Mouse (Mus musculus) brain, embryonic 18.5 days (tissue): ENCODE measurements at regions not wholly inside any gene's neighbourhood (a gene's known extent, or its start where the extent isn't known, plus 50 kb on each side); places are given as distances from the start of the nearest gene placed in this dataset.
A peak's percentile ranks its signal among the peaks of the same experiment; 100 is the strongest.
"Not testable (repeated sequence)": the region's sequence is repeated elsewhere in the genome, so short reads cannot be mapped to it uniquely, and the experiment has no call there.

Experiments used
- DNase-seq: peaks from one replicate; pipeline ENCODE4 v3.0.0-alpha.2; 2012; ENCODE audit warnings: low read depth, low spot score

DNA sequence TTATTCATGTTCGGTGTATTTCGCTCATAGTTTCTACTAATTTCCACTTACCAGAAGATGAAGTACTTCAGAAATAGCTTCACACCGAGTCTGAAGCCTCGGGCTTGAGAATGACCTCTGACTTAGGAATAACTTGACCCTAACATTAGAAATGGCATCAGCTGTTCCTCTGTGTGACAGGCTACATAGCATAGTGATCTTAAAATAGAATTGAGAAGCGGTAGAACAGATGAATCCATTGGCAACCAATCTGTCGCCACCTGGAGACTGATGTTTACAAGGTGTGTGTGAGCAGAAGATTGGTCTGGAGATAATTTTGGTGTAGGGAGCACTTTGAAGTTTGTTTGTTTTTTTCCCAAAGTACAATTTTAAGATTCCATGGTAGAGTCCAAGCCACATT, 60.9 kb upstream of the Ahi1 start:
- no peak for DNase-seq

DNA sequence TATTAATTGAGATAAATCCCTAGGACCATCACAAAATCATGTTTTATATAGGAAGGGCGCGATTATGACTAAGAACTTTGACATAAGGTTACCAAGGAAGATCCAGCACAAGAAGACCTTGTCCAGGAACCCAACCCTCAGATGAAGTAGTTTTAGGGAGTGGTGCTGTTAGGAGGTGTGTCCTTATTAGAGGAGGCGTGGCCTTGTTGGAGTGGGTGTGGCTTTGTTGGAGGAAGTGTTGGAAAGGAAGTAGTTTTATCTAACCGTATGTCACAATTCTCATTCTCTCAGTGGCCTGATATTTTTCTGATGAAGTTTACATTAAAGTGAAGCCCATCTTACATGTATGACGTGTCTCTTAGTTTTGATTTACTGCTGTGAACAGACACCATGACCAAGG, 68.7 kb upstream of the Ahi1 start:
- DNase-seq: no peak

DNA sequence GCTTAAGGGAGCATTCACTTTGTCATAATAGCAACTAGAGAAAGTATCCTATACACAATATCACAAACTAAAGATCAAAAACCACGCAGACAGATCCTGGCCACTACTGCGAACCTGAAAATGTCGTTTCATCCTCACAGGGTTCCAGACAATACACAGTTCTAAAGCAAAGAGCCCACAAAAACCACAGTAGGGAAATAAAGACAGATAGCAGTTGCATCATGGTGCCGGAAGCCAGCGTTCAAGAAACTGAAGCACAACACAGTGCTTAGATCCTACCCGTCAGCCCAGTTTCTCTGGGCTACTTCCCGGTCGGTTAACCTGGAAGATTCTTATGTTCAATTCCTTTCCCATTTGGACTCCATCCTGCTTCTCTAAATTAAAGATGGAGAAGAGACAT, 69.7 kb upstream of the Ahi1 start:
- no peak for DNase-seq

DNA sequence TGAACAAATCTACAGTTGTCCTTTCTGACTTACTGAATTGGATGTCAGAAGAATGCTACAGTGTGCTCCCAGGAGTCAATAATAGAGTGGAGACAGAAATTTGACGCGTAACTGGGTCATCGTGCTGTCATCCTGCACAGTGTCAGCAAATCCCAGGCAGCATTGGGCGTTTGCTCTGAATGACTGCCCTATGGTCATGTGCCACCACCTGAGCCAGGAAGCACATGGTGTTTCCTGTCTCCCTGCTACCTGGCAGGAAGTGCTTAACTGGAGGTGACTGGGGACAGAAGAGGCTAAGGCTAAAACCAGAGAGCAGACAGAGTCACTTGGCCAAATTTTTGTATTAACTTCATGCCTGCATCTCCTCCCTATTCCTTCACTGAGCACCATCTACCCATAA, 72.1 kb upstream of the Ahi1 start:
- no peak for DNase-seq

DNA sequence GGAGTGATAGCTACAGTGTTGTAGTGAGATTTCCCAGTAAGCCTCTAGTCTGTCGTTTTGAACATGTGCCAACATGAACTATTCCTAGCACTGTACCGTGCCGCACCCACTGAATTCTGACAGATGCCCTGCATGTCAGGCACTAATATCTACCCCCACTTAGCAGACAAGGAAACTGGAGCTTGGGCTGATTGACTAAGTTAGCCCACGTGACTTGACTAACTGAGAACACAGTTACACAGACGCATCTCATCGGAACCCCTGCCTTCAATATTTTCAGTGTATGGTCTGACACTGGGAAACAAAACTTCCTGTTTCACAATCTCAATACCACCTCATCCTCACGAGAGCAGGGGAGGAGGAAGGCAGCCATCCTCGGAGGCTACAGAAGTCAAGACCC, 72.9 kb upstream of the Ahi1 start:
- no peak for DNase-seq

DNA sequence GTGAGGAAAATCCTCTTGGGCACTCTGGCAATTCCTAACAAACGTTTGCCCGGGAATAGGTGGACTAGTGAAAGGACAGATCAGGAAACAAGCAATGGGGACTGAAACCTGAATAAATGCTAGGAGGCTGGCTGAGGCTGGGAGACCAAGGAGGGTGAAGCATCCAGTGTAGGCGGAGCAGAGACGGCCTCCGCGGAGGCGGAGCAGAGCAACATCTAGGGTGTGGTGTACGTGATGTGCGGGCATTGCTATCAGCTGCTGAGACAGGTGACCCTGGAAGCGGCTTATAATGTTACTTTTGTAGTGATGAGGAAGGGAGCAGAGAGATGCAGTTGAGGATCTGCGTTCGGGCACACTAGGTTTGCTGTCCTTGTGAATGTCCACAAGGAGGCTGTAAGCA, 85.3 kb upstream of the Ahi1 start:
- DNase-seq: no peak

DNA sequence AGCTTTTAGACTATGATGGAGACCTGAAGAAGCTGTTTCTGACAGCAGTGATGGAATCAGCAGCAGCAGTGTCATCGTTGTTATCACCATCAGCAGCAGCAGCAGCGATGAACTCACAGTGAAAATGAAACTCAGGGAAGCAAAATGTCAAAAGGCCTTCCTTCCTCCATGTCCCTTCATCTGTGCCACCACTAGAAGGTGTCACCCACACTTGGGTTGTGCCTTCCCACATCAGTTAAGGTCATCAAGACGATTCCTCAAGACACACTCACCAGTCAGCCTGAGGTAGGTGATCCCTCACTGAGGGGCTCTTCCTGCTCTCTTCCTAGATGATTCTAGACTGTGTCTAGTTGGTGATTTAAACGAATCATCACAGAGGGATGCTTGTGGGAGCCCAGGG, 87.3 kb upstream of the Ahi1 start:
- no peak for DNase-seq

DNA sequence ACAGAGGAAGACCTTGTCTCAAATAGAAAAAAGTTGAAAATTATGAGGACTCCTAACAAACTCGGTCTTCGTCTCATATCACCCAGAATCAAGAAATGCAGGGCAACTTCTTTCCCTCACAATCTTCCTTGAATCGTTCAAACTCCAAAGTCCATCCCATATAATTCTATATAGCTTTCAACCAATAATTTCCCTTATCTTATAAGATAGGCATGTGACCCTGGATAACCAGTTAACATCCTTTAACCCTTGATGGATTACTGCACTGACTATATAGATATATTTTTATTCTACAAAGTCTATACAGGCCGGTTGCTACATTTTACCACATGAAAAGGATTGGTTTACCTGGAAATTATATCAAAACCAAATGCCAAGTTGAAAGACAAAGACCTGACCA, 94.9 kb upstream of the Ahi1 start:
- no peak for DNase-seq

DNA sequence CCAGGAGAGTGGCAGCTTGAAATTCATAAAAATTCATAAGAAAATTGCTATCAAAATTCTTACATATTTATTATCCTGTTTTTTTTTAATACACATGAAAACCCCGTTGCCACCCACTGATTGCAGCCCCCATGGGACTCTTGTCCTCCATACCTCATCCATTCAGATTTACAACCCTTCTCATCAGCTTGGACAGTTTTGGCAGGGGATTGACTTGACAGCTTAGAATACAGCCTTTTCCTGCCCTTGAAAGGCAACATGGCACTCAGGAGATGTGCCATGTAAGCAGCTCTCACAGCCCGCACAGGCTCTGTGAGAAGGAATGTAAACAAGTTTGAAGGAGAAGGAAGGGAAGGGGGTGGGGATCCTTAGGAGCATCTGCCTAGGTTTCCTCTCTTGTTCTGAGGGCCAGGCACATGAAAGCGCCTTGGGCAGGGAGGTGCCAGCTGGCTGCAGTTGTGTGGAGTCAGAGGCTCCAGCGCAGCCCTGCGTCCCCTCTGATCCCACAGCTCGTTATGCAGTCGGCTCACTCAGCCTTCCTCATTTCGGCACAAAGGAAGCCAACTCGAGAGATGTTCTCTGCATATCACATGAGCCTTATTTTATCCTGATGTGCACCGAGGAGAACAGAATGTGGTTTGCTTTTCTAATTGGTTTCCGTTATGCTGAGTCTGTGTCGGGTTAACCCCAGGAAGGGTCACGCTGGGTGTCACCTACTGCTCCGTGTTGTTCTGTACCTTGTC, 97.6 kb upstream of the Ahi1 start:
- peak; percentile 39 for DNase-seq

DNA sequence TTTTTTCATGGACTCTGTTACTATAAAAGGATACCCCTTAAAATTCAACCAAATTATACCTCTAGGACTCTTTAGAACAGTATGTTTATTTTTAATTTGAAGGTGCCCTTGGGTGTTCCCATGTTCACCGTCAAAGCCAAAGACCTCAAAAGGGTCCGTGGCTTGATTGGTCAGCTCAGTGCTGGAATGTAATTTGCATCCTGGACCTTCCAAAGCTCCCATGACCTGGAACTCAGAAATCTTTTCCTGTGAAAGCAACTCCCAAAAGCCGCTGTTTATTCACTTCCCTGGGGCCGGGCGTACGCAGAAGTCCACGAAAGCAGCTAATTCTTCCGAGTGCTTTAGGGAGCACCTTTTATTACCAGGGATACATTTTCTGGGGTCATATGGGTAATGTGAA, 105.1 kb upstream of the Ahi1 start:
- DNase-seq: no peak

DNA sequence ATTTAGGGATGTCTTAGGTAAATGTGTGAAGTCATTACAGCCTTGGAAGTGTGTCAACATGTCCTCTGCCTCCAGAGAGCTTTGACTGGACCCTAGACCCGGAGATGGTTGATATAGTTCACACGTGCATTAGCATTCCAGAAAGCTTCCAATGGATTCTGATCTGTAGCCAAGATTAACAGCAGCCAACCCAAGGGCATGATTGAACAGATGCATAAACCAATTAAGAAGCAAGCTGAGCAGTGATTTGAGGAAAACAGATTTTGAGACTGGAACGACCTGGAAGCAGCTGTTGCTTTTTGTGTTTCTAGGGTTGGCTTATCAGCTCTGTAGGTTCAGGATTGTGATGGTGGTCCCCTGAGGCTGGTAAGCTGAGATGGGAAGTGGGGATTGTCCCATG, 109.1 kb upstream of the Ahi1 start:
- no peak for DNase-seq

DNA sequence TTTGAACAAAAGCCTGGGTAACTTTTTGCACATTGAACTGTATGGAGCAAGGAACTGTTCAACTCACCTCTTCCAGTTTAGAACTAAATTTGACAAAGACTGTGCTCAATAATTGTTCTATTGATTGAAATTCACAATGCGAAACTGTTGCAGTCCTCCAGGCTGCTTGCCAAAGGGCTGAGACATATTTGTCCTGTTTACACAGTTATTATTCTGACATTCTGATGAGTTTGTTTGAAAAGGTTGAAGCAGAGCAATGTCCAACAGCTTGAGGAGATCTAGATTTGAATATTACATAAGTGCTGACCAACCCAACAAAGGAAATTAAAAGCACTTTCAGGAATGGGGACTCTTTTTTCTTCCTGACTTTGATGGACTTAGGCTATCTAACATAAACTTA, 110.2 kb upstream of the Ahi1 start:
- DNase-seq: no peak

DNA sequence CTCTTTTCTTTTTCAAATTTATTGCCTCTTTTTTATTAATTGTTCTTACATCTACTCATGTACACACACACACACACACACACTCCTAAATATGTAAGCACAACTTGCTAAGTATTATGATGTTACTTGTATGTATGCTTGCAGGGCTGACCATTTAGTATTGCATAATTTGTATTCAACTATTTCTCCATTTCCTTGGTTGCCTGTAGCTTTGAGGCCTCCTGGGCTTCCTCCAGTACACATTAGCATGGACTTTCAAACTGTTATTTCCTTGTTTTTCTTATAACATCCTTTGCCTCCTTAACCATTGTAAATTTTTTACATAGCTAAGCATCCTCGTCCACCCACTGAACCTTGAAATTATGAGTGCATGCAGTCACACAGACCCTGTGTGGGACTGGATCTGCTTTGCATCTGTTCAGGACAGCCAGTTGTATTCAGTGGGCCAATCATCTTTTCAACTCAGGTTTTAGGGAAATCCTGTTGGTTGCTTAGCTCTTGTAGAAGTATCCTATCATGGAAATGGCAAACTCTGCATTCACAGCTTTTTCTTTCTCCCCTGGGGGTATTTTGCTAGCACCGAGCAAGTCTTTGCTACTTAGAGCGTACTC, 110.8 kb upstream of the Ahi1 start:
- DNase-seq: no peak

DNA sequence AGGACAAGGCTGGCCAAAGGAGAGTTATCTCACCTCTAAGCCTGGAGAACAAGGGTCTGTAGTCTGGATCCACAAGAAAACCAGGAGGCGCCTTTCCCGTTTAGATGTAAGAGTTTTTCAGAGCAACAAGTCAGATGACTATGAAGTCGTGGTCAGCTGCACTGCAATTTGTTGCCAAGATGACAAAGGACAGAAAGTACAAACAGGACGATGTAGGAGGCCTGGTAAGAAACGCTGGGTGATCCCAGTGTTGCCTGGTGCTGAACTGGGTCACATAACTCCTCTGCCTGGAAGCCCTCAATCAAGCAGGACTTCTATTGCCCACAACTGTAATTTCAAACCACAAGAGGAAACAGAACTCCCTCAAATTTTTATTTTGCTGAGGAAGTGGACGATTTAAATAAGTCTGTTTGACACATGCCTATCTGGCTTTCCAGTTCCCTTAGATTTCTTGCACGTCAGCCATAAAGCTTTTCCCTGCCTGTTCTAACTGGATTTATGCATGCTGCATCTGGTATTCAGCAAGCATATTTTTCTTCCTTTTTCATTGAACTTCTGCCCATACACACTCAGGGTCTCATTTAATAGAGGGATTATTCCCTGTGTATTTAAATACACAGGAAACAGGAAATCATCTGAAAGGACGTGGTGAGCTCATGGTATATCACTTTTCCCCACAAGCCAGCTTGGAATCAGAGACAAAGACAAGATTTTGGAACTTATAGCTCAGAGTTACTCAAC, 113.5 kb upstream of the Ahi1 start:
- DNase-seq: no peak

DNA sequence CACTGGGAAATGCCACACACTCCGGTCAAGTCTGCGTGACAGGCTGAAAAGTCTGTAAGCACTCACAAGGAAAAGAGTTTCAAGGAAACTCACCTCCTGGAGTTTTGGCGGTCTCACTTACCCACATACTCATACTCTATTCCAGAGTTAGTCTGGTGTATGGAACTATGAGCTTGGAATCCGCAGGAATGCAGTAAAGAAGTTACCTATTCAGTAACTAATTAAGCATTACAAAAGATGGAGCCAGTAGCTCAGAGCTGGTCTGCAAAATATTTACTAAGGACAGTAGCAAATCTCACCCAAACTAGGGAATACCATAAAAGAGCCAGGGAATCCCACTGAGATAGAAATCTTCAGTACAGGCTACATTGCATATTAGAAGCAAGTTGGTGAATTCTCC, 111.9 kb upstream of the Pde7b start:
- not testable (repeated sequence) for DNase-seq

DNA sequence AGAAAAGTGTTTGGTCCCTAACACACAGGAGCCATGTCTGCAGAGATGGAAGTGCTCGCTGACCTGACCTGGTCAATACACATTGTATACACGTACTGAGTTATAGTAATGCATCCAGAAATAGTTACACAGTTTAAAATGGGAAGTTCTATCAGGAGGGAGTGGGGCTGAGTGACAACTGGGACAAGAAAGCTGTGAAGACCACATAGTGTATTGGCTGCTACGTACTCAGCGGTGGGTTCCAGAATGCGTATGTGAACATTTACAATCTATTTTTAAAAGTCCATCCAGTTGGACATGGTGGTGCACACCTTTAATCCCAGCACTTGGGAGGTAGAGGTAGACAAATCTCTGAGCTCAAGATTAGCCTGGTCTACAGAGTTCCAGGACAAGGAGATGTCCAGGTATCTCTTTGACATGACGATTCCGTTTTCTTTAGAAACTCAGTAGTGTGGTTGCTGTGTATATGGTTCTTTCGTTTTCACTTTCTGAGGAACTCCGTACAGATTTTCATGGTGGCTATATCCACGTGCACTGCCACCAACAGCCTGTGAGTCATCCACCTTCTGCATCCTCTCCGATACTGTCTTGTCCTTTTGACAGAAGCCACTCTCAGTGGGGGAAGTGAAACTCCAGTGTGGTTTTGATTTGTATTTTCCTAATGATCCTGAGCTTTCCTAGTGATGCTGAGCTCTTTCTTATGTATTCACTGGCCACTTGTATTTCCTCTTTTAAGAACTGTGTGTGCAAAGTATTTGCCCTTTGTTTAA, 110.1 kb upstream of the Pde7b start:
- DNase-seq: no peak

DNA sequence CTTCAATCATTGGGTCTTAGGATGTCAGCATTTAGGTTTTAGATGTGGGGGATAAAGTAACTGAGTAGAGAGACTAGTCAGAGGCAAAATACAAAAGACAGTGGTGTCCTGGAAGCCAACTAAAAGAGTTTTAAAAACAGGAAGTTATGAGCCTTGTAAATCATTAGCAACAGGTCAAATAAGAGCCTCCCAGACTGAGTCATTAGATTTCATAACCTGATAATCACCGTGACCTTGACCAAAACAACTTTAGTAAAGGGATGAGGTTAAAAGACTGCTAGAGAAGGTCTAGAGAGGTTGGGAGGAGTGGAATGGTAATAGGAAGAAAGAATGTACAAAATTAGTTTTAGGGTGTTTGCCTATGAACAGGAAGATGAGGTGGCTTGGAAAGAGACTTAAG, 103.4 kb upstream of the Pde7b start:
- no peak for DNase-seq

DNA sequence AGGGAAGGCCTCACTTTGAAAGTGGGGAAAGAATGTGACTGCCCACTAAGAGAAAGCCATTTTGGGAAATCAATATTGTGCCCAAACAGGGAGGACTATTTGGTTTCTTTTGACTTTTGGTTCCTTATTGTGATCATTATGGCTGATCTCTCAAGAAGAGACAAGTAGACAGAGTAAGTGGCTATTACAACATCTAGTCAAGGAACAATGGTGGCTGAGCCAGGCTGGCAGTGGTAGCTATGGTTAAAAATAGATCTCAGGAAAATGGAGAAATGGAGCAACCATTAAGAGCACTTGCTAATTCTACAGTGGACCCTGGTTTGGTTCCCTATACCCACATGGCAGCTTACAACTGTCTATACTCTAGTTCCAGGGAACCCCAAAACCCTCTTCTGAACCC, 102.6 kb upstream of the Pde7b start:
- DNase-seq: no peak

DNA sequence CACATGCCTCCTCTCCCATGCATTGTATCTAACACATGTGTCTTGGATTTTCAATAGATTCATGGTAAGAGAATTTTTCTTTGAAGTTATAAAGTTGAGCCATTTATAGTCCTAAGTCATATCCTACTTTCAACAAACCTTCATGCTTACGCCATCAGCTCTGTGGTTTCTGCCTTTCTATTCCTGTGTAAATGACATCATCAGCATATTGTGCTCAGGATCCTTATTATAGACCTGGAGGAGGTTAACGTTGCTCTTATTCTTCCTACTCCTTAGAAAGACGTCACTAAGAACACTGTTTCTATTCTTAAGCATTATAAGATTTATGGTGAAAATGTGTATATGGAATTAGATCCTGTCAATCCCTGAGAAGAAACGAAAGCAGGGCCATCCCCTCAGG, 93.7 kb upstream of the Pde7b start:
- DNase-seq: no peak

DNA sequence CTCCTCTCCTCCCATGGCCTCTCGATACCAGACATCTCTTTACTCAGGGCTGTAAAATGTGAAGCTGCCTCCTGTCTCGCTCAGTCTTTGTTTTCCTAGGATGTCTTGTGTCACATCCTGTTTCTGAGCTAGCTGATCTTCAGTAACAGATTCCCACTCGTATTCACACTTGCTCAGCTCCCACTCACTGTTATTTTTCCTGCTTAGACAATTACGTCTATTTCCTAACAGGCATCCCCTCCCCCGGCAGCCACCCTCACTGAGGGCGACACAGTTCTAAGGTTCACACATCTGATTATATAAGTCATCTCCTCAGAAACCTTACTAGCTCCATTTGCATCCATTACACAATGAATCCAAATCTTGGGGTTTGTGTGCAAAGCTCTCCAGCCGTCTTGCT, 74.9 kb upstream of the Pde7b start:
- no peak for DNase-seq

DNA sequence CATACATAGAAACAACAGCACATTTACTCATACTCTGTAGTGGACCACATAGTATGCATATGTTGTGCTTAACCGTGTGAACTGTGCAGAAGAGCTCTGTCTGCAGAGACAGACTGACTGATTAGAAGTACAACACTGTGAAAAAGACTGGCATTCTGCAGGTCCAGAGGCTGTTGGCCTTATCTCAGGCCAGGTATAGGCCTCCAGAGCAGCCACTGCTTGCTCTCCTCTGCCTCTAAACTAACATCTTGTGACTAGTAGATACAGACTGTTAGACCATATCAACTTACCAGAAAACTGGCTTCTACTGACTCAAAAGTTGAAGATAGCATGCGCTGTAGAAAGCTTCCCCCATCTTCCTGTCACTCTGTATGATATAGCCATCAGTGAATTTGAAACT, 73.5 kb upstream of the Pde7b start:
- no peak for DNase-seq

DNA sequence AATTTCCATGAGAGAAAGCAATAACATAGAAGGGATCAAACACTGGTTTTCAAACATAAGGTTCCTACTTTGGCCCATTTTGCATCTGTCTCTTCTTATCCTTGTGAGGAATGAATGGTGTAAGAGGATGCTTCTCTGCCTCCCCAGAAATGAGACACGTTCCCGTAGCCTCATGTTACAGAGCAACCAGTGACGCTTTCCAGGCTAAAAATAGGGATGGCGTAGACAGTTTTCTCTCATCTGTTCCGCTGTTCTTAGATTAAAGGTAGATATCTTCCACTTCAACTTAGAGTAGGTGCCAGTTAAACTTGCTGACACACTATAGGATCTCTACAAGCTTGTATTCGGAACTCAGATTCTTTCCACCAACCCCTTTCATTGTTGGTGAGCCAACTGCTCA, 69.1 kb upstream of the Pde7b start:
- DNase-seq: no peak
